ENCODE assay signal across 8 mouse cellular contexts in the genomic region with DNA sequence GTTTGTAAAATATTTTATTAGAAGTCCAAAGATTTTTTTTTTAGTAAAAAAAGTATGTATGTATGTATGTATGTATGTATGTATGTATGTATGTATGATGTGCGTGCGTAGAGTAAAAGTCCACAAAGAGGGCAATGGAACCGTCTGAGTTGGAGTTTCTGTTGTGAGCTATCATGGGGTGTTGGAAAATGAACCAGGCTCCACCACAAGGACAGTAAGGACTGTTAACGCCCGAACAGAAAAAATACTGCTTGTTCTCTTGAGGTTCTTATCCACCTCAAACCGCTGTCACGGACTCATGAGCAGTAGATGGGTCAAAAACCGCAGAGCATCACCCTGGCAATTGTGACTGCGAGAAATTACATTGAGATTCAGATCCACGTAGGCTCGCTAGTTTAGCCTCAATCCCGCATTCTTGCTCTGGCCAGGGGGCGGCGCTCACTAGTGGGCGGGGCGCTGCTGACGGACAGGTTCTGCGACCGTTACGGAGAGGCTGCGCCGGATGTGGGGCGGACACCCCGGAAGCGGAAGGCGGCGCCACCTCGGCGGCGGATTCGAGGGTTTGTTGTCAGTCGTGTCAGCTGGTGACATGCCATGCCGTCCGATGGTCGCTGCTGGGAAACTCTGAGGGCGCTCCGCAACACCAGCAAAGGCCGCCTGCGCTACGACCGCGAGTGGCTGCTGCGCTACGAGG. TPM values are rescaled to one million over a fixed set of nuclear protein-coding genes. Genes with fewer than 3 reads are reported as not detected.
DNase-seq lines count a peak whose midpoint lies in the region; ATAC-seq lines count a peak whose summit lies in the region.

A gene (plus strand): TSS at position 521 of the 694 bp plus-strand sequence.

- H3K27me3 ChIP-seq in hindbrain, embryonic 11.5 days (ENCODE audit: control insufficient read depth, insufficient read depth, low read length) = no peaks in the 10 kb centered on the region

- no peaks in the 10 kb centered on the region for H3K9me3 ChIP-seq in hindbrain, embryonic 11.5 days (ENCODE audit: control insufficient read depth, low read length)

- peak within 1 kb of the TSS; percentile 60 for H3K4me2 ChIP-seq in hindbrain, embryonic 11.5 days (replicated peaks; ENCODE audit: low read depth, low read length)

- peak within 1 kb of the TSS; percentile 94 for H3K4me3 ChIP-seq in hindbrain, embryonic 11.5 days (ENCODE audit: low read depth, low read length)

- DNase-seq in Muller cell, postnatal 12 days (ENCODE audit: inconsistent ontology term) = peak; percentile 97
- peak; percentile 95 for DNase-seq in cerebellum, adult 9-11 months
- peak; percentile 90 to 97 for DNase-seq in frontal cortex, adult 2 months (ENCODE audit: extremely low spot score in 1 of 2, low spot score in 1 of 2)
- peak; percentile 98 for DNase-seq in hindbrain, embryonic 11.5 days (ENCODE audit: low spot score)
- DNase-seq in layer of hippocampus, postnatal 10 days (ENCODE audit: low spot score in 2 of 2) = peak; percentile 98
- DNase-seq in lung, postnatal 10 days = peak; percentile 99
- peak; percentile 97 for DNase-seq in ovary, postnatal 36 days (ENCODE audit: low spot score)
- peak; percentile 98 for DNase-seq in thymus, postnatal 25 days

- peaks cover 2% of the 10 kb centered on the region; the same call in 1 of the 2 replicates for H3K4me1 ChIP-seq in hindbrain, embryonic 11.5 days (replicated peaks; ENCODE audit: control insufficient read depth, insufficient read depth, low read length)

- H3K36me3 ChIP-seq in hindbrain, embryonic 11.5 days (ENCODE audit: control insufficient read depth, insufficient read depth, low read length) = 0 out of 2 replicates have a peak, but pooled peaks cover 2% of the 10 kb centered on the region

- H3K9ac ChIP-seq in hindbrain, embryonic 11.5 days (ENCODE audit: low read depth, low read length) = peak within 1 kb of the TSS; percentile 57

- WGBS in hindbrain, embryonic 11.5 days = 3% methylated on average over 44 of the region's 44 CpGs

- peak; percentile 91 for ATAC-seq in hindbrain, embryonic 11.5 days (ENCODE audit: low FRiP score)

- no peak within 1 kb of the TSS for H3K27ac ChIP-seq in hindbrain, embryonic 11.5 days (ENCODE audit: low read depth, low read length)

RNA-seq across cellular contexts. Expression of the gene that starts here (rescaled TPM):
- 50.4 and 60.2 TPM in 2 replicates for polyA plus RNA-seq in frontal cortex, adult 2 months (2012; rRNA removed)
- 55.7 and 57.4 TPM in 2 replicates for polyA plus RNA-seq in hindbrain, embryonic 11.5 days (2014; fragmentation: Nextera tagmentation; extraction: Ambion mirVana)
- total RNA-seq in layer of hippocampus, postnatal 10 days (2021) = 10 to 100 TPM; 43.4 to 45.0 TPM
